In genomic region chr2:119810890-119811289, GRCm38 (mm10) we compare ENCODE assay signal across 29 mouse cellular contexts. TPM values are rescaled to one million over a fixed set of nuclear protein-coding genes. Genes with fewer than 3 reads are reported as not detected.
DNase-seq lines count a peak whose midpoint lies in the region; ATAC-seq and TF ChIP-seq lines count a peak whose summit lies in the region.
"Had no signal": no experiment of that assay in that cellular context is flagged by ENCODE, and none has a peak within 500 bp of the region (broad histone marks: within the 10 kb centered on the region; RNA-seq: fewer than 3 reads in every experiment).

No protein-coding gene starts in this region.

- TF ChIP-seq CTCF in forebrain, postnatal 0 days (IDR thresholded peaks at IDR 0.05; ENCODE audit: low read depth), result no peak
- no peak for TF ChIP-seq CTCF in left cerebral cortex, adult 2 months (IDR thresholded peaks at IDR 0.05)
- no peak for TF ChIP-seq CTCF in cortical plate, adult 2 months (IDR thresholded peaks at IDR 0.05; ENCODE audit: extremely low read depth, insufficient read depth, low read length)
- TF ChIP-seq CTCF in heart, adult 2 months (IDR thresholded peaks at IDR 0.05), result no peak

- no peaks in the 10 kb centered on the region for H3K9me3 ChIP-seq in forebrain, postnatal 0 days (ENCODE audit: low read length)
- H3K9me3 ChIP-seq in forebrain, embryonic 13.5 days (replicated peaks), result no peaks in the 10 kb centered on the region
- H3K9me3 ChIP-seq: embryonic facial prominence, embryonic 10.5 days; embryonic facial prominence, embryonic 13.5 days; forebrain, embryonic 12.5 days; hindbrain, embryonic 12.5 days; hindbrain, embryonic 15.5 days had no signal

- H3K4me2 ChIP-seq in forebrain, postnatal 0 days (ENCODE audit: low read depth), result no peak overlapping the region
- no peak overlapping the region for H3K4me2 ChIP-seq in forebrain, embryonic 13.5 days
- H3K4me2 ChIP-seq: embryonic facial prominence, embryonic 13.5 days; forebrain, embryonic 12.5 days; heart, embryonic 11.5 days; hindbrain, embryonic 12.5 days; hindbrain, embryonic 15.5 days had no signal

- peaks cover 23% of the 10 kb centered on the region for H3K36me3 ChIP-seq in forebrain, postnatal 0 days (ENCODE audit: insufficient read depth)
- H3K36me3 ChIP-seq in forebrain, embryonic 13.5 days (ENCODE audit: poor library complexity, severe bottlenecking), result peaks cover 69% of the 10 kb centered on the region
- H3K36me3 ChIP-seq in heart, adult 2 months (ENCODE audit: control insufficient read depth, insufficient read depth, low read length), result no peaks in the 10 kb centered on the region

- no peak overlapping the region for H3K4me3 ChIP-seq in forebrain, postnatal 0 days (ENCODE audit: low read depth, low read length)
- no peak overlapping the region for H3K4me3 ChIP-seq in forebrain, embryonic 13.5 days
- no peak overlapping the region for H3K4me3 ChIP-seq in left cerebral cortex, adult 2 months
- H3K4me3 ChIP-seq in cortical plate, adult 2 months (ENCODE audit: insufficient read depth, low read length), result no peak overlapping the region
- H3K4me3 ChIP-seq in heart, adult 2 months, result no peak overlapping the region
- H3K4me3 ChIP-seq: embryonic facial prominence, embryonic 10.5 days; embryonic facial prominence, embryonic 13.5 days; erythroblast, embryonic 14.5 days; forebrain, embryonic 12.5 days; hindbrain, embryonic 12.5 days; hindbrain, embryonic 15.5 days had no signal

- no peak overlapping the region for H3K27ac ChIP-seq in forebrain, postnatal 0 days (ENCODE audit: low read depth, low read length)
- H3K27ac ChIP-seq in forebrain, embryonic 13.5 days, result no peak overlapping the region
- peak overlapping the region; percentile 78 for H3K27ac ChIP-seq in left cerebral cortex, adult 2 months
- H3K27ac ChIP-seq in cortical plate, adult 2 months (ENCODE audit: insufficient read depth, low read length), result peak overlapping the region; percentile 66; the same call in 1 of the 2 replicates
- no peak overlapping the region for H3K27ac ChIP-seq in heart, adult 2 months
- H3K27ac ChIP-seq: embryonic facial prominence, embryonic 10.5 days; embryonic facial prominence, embryonic 13.5 days; forebrain, embryonic 12.5 days; hindbrain, embryonic 12.5 days; hindbrain, embryonic 15.5 days had no signal

- H3K27me3 ChIP-seq in forebrain, postnatal 0 days (ENCODE audit: insufficient read depth, low read length), result no peaks in the 10 kb centered on the region
- no peaks in the 10 kb centered on the region for H3K27me3 ChIP-seq in forebrain, embryonic 13.5 days
- no peaks in the 10 kb centered on the region for H3K27me3 ChIP-seq in heart, adult 2 months (ENCODE audit: control insufficient read depth, insufficient read depth, low read length)
- H3K27me3 ChIP-seq: embryonic facial prominence, embryonic 13.5 days; forebrain, embryonic 12.5 days; hindbrain, embryonic 12.5 days; hindbrain, embryonic 15.5 days had no signal

- ATAC-seq in forebrain, postnatal 0 days, result peak; percentile 42; the same call in 1 of the 2 replicates
- ATAC-seq in forebrain, embryonic 13.5 days, result no peak
- ATAC-seq: activated CD4-positive, CD25-positive, alpha-beta regulatory T cell, adult 4 months; CD4-positive, CD25-positive, alpha-beta regulatory T cell, adult 4 months; forebrain, embryonic 16.5 days had no signal

- 0 out of 2 replicates have a peak, but pooled peaks cover 3% of the 10 kb centered on the region for H3K4me1 ChIP-seq in forebrain, postnatal 0 days (ENCODE audit: insufficient read depth)
- H3K4me1 ChIP-seq in forebrain, embryonic 13.5 days, result peaks cover 6% of the 10 kb centered on the region; the same call in 1 of the 2 replicates
- H3K4me1 ChIP-seq in cortical plate, adult 2 months (ENCODE audit: control insufficient read depth, insufficient read depth, low read length), result peaks cover 15% of the 10 kb centered on the region
- no peaks in the 10 kb centered on the region; the same call in 1 of the 2 replicates for H3K4me1 ChIP-seq in heart, adult 2 months (ENCODE audit: control insufficient read depth, insufficient read depth, low read length)

- no peaks in the 10 kb centered on the region for H3K79me2 ChIP-seq in heart, adult 2 months (replicated peaks; ENCODE audit: control insufficient read depth, insufficient read depth, low read length)

- no peak overlapping the region for H3K9ac ChIP-seq in forebrain, postnatal 0 days
- no peak overlapping the region for H3K9ac ChIP-seq in forebrain, embryonic 13.5 days
- no peak overlapping the region for H3K9ac ChIP-seq in heart, adult 2 months (ENCODE audit: low read depth, low read length)
- H3K9ac ChIP-seq: embryonic facial prominence, embryonic 13.5 days; forebrain, embryonic 12.5 days; hindbrain, embryonic 12.5 days; hindbrain, embryonic 15.5 days had no signal

- TF ChIP-seq POLR2A in cortical plate, adult 2 months (IDR thresholded peaks at IDR 0.05; ENCODE audit: extremely low read depth, insufficient read depth, low read length), result no peak
- TF ChIP-seq POLR2A in heart, adult 2 months (IDR thresholded peaks at IDR 0.05; ENCODE audit: insufficient read depth, low read depth, low read length), result no peak

- TF ChIP-seq EP300 in heart, adult 2 months (IDR thresholded peaks at IDR 0.05; ENCODE audit: insufficient read depth, low read depth, low read length), result no peak

- WGBS in forebrain, postnatal 0 days, result 67% methylated on average over 12 of the region's 12 CpGs
- 80% methylated on average over 12 of the region's 12 CpGs for WGBS in forebrain, embryonic 13.5 days
- WGBS in heart, adult 2 months, result 86% methylated on average over 12 of the region's 12 CpGs

- intact Hi-C loops in left cerebral cortex, adult 2 months (cut with DNase I), result loop anchor here (1.0 kb wide), 1 partner anchor 10 kb away; no protein-coding TSS in a partner anchor
- intact Hi-C loops in left cerebral cortex, postnatal 4 days (cut with DNase I), result no loop called here
- intact Hi-C loops in heart, adult 2 months (cut with DNase I), result no loop called here

- no peak for DNase-seq in forebrain, postnatal 0 days
- peak in 1 of 2 experiments; percentile 49 for DNase-seq in left cerebral cortex, adult 2 months (ENCODE audit: extremely low spot score in 1 of 2, low spot score in 2 of 2)
- DNase-seq in left cerebral cortex, postnatal 4 days, result no peak
- DNase-seq in right cerebral cortex, adult 18-20 months, result peak; percentile 78
- DNase-seq in right cerebral cortex, postnatal 36 days (ENCODE audit: low spot score in 2 of 2), result no peak
- DNase-seq in heart, adult 2 months, result no peak
- DNase-seq: adrenal gland, adult 8-10 months; adrenal gland, postnatal 25 days; embryo, embryonic 11 days; gastrocnemius, postnatal 10 days; gastrocnemius, postnatal 36 days had no signal

RNA-seq across cellular contexts. Expression of gene Tyro3, which starts 13.4 kb away (rescaled TPM):
- total RNA-seq in forebrain, postnatal 0 days (2014; rRNA removed), result 46.6 and 47.5 TPM in 2 replicates
- 17.3 and 18.5 TPM in 2 replicates for polyA plus RNA-seq in forebrain, postnatal 0 days (2015; fragmentation: Nextera tagmentation; extraction: Ambion mirVana)
- polyA plus RNA-seq in forebrain, embryonic 13.5 days (2015; fragmentation: Nextera tagmentation; extraction: Ambion mirVana), result 17.1 and 18.7 TPM in 2 replicates
- total RNA-seq in left cerebral cortex, adult 2 months (2021), result 100 to 1,000 TPM; 203 to 208 TPM
- 10 to 100 TPM; 40.9 to 50.9 TPM for total RNA-seq in left cerebral cortex, postnatal 4 days (2021)
- 164 and 169 TPM in 2 replicates for polyA plus RNA-seq in cortical plate, adult 2 months (2012; rRNA removed)
- total RNA-seq in heart, adult 2 months (2021), result 1 to 10 TPM; 1.2 to 1.5 TPM
- polyA plus RNA-seq in heart, adult 2 months (2012; rRNA removed), result 1.6 and 2.7 TPM in 2 replicates
- total RNA-seq: granulocyte monocyte progenitor cell, adult 5-6 weeks had no signal
- polyA plus RNA-seq: erythroblast, embryonic 14.5 days had no signal

RNA-seq across cellular contexts. Expression of gene Rpap1, which starts 23.6 kb away (rescaled TPM):
- 18.9 and 20.4 TPM in 2 replicates for total RNA-seq in forebrain, postnatal 0 days (2014; rRNA removed)
- 8.0 and 9.9 TPM in 2 replicates for polyA plus RNA-seq in forebrain, postnatal 0 days (2015; fragmentation: Nextera tagmentation; extraction: Ambion mirVana)
- polyA plus RNA-seq in forebrain, embryonic 13.5 days (2015; fragmentation: Nextera tagmentation; extraction: Ambion mirVana), result 22.7 and 27.5 TPM in 2 replicates
- 10 to 100 TPM; 18.6 to 19.5 TPM for total RNA-seq in left cerebral cortex, adult 2 months (2021)
- total RNA-seq in left cerebral cortex, postnatal 4 days (2021), result 10 to 100 TPM; 17.6 to 18.4 TPM
- 14.6 and 15.4 TPM in 2 replicates for polyA plus RNA-seq in cortical plate, adult 2 months (2012; rRNA removed)
- total RNA-seq in heart, adult 2 months (2021), result 10 to 100 TPM; 12.2 to 13.3 TPM
- 10.5 and 12.1 TPM in 2 replicates for polyA plus RNA-seq in heart, adult 2 months (2012; rRNA removed)

RNA-seq across cellular contexts. Expression of gene Ltk, which starts 50.7 kb away (rescaled TPM):
- 1.3 and 1.7 TPM in 2 replicates for total RNA-seq in forebrain, postnatal 0 days (2014; rRNA removed)
- polyA plus RNA-seq in forebrain, postnatal 0 days (2015; fragmentation: Nextera tagmentation; extraction: Ambion mirVana), result 0.48 and 0.56 TPM in 2 replicates
- 0.13 and 0.14 TPM in 2 replicates for polyA plus RNA-seq in forebrain, embryonic 13.5 days (2015; fragmentation: Nextera tagmentation; extraction: Ambion mirVana)
- 10 to 100 TPM; 22.5 to 25.0 TPM for total RNA-seq in left cerebral cortex, adult 2 months (2021)
- total RNA-seq in left cerebral cortex, postnatal 4 days (2021), result 1 to 10 TPM; 1.3 to 2.3 TPM
- 63.2 and 74.8 TPM in 2 replicates for polyA plus RNA-seq in cortical plate, adult 2 months (2012; rRNA removed)
- not detected for total RNA-seq in heart, adult 2 months (2021)
- 0.09 and 0.39 TPM in 2 replicates for polyA plus RNA-seq in heart, adult 2 months (2012; rRNA removed)
- total RNA-seq: common myeloid progenitor, adult 5-6 weeks; gastrocnemius, adult 18-20 months; gastrocnemius, postnatal 10 days; gastrocnemius, postnatal 36 days; granulocyte monocyte progenitor cell, adult 5-6 weeks; heart, adult 8-10 months; heart, postnatal 25 days; hematopoietic stem cell, adult 5-6 weeks had no signal
- polyA plus RNA-seq: activated CD4-positive, CD25-positive, alpha-beta regulatory T cell, adult 4 months; CD4-positive, CD25-positive, alpha-beta regulatory T cell, adult 4 months; embryonic facial prominence, embryonic 10.5 days; erythroblast, embryonic 14.5 days; forebrain, embryonic 12.5 days; heart, embryonic 11.5 days had no signal

Comparison
In these comparisons a context has a peak if more than half of its experiments do, and no peak if none do; other contexts are left out.
1. H3K27ac ChIP-seq: peak in left cerebral cortex, adult 2 months (single experiment) and cortical plate, adult 2 months (single experiment); none in forebrain, postnatal 0 days (single experiment), forebrain, embryonic 13.5 days (single experiment) and heart, adult 2 months (single experiment).
2. RNA of gene Tyro3, which starts 13.4 kb away (total RNA-seq): 203 to 208 TPM in left cerebral cortex, adult 2 months, 40.9 to 50.9 TPM in left cerebral cortex, postnatal 4 days and 46.6 to 47.5 TPM in forebrain, postnatal 0 days; 1.2 to 1.5 TPM in heart, adult 2 months; every median in the first group is over 10 times any median in the second.